Mouse (Mus musculus) T-helper 17 cell (primary cell): ENCODE results near the gene Teddm1b.
"Not testable (repeated sequence)": the region's sequence is repeated elsewhere in the genome, so short reads cannot be mapped to it uniquely, and the experiment has no call there.

Source experiments
- in situ Hi-C, 2 experiments: fragments of 300-600 bp; cut with MboI, MseI; formaldehyde crosslinking; loops; 1 replicate in 1 of 2; 2 replicates in 1 of 2; pipeline ENCODE4 v1.15.1; 2025; ENCODE audit warnings: high pct_unique_total_duplicates in 2 of 2

The Teddm1b gene

GRCm38 (mm10) chr1:153874045-153874444, at the start of gene Teddm1b:
TSS of gene Teddm1b (plus strand) at chr1:153874345.
- in situ Hi-C loops: no loop called here

DNA sequence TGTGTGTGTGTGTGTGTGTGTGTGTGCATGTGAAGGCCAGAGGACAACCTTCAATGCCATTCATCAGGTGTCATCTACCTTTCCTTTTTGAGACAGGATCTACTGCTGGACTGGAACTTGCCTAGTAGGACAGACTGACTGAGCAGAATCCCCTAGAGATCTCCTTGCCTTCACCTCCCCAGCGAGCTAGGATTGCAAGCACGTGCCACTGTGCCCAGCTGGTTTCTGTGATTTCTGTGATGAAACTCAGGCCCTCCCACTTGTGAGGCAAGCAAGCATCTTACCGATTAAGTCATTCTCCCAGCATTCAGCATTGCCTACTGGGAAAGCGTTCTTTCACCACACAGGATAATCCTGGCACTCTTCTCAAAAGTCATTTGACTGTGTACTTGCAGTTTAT, 43.4 kb upstream of the Teddm1b start:
- in situ Hi-C loops: no loop called here

GRCm38 (mm10) chr1:153836036-153836435, 38.1 kb upstream of the Teddm1b start:
- in situ Hi-C loops: no loop called here

DNA sequence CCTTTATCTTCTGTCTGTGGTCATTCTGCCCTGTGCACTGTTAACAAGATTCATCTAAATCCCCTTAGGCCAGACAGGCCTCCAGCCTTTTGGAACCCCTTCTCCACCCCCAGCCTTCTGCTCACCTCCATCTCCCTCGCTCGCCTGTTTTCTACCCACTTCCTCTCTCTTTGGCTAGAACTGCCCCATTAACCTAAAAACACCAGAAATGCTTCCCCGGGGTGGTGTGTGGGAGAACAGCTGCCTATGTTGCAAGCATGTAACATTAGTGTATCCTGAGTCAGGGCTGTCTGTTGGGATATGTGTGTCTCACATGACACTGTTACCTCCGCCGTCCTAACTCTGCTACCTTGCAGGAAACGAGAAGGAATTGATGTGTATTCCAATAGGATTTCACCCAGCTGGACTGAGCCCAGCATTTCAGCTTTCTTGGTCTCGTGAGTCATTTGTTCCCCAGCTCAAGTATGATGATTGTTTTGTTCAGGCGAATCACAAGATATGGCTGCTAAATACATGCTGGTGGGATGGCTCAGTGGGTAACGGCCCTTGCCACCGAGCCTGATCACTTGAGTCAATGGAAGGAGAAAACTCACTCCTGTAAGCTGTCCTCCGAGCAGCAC, 31.9 kb upstream of the Teddm1b start:
- in situ Hi-C loops: no loop called here

- in situ Hi-C loops: no loop called here
Measured at GRCm38 (mm10) chr1:153844042-153844441, 30.1 kb upstream of the Teddm1b start, which contains the start of gene Rgsl1. TSS of gene Rgsl1 (minus strand) at chr1:153844142.

GRCm38 (mm10) chr1:153846420-153846819, 27.7 kb upstream of the Teddm1b start:
- in situ Hi-C loops: loop anchor here (5.0 kb wide), 2 partner anchors 289 to 304 kb away; no protein-coding TSS in a partner anchor

- in situ Hi-C loops: loop anchor here (5.0 kb wide), 2 partner anchors 290 to 305 kb away; no protein-coding TSS in a partner anchor
Measured at GRCm38 (mm10) chr1:153846867-153847266, 27.3 kb upstream of the Teddm1b start.

DNA sequence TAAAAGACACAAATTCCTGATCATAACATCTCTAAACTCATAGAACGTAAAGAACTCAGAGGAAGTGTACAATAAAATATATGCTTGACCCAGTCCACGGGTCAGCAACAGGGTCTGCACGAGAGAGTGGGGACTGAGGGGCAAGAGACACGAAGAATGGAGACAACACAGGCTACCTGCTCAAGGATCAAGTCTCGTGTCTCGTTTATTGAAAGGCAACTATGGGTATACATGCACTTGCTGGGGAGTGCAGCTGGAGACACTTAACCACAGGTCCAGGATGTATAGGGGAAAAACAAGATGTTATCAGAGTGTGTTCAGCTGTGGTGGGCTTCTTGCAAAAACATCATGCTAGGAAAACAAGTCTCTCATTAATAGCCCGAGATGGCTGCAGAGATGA, 21.4 kb upstream of the Teddm1b start:
- in situ Hi-C loops: not testable (repeated sequence)

DNA sequence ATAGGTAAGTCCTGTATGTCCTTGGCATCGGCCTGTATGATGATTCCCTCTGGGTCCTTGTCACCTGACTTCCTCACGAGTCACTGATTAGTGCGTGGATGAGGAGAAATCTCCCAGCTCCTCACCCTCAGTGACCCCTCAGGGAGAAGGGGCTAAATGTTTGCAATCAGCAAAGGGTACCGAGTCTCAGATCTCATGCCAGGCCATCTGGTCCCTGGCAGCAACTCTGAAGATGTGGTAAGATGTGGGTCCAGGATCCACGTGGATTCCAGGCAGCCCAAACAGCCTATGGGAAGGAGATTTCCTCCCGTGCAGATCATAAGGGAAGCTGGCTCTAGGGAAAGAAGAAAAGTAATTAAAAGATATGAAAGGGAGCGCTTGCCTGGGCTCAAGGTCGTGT, 18.2 kb upstream of the Teddm1b start:
- in situ Hi-C loops: no loop called here

GRCm38 (mm10) chr1:153880391-153880790, 6.2 kb downstream of the Teddm1b start:
- in situ Hi-C loops: not testable (repeated sequence)

GRCm38 (mm10) chr1:153886024-153886633, 12.0 kb downstream of the Teddm1b start:
- in situ Hi-C loops: no loop called here

- in situ Hi-C loops: loop anchor here (5.0 to 10.0 kb wide), 6 partner anchors 227 to 837 kb away; no protein-coding TSS in a partner anchor
Measured at GRCm38 (mm10) chr1:153890121-153890520, 16.0 kb downstream of the Teddm1b start.

- in situ Hi-C loops: loop anchor here (5.0 to 10.0 kb wide), 6 partner anchors 226 to 836 kb away; no protein-coding TSS in a partner anchor
Measured at GRCm38 (mm10) chr1:153891442-153891841, 17.3 kb downstream of the Teddm1b start, which contains the start of gene Teddm1a. TSS of gene Teddm1a (plus strand) at chr1:153891742.

GRCm38 (mm10) chr1:153893746-153894145, 19.6 kb downstream of the Teddm1b start:
- in situ Hi-C loops: loop anchor here (5.0 to 10.0 kb wide), 6 partner anchors 224 to 834 kb away; no protein-coding TSS in a partner anchor

DNA sequence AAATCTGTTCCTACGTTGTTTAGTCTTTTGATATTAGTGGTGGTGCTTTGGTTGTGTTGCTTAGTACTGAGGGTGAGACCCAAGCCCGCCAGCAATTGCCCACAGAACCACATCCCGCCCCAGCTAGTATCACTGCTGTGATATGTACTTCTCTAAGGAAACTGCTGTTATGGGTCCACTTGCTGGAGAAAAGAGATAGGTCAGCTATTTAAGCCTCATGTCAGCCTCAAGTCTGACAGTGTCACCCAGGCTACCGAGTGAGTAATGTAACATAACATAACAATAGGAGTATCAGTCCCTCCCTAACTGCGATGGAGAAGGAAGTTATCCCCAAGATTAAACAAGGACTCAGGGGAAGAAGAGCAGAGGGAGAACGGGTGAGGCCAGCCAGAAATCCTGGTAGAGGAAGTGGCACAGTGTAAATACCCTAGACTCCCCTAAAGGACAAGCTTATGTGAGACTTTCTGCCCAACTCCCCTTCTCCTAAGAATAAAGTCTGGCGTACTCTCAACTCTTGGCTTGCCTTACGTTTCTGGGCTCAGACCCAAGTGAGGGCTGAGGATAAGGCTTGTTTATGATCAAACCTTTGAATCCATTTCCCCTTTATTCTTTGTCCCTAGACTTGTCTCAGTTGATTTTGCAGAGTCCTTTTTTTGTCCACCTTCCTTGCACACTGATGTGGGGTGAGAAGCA, 20.2 kb downstream of the Teddm1b start:
- in situ Hi-C loops: loop anchor here (5.0 to 10.0 kb wide), 6 partner anchors 223 to 833 kb away; no protein-coding TSS in a partner anchor

DNA sequence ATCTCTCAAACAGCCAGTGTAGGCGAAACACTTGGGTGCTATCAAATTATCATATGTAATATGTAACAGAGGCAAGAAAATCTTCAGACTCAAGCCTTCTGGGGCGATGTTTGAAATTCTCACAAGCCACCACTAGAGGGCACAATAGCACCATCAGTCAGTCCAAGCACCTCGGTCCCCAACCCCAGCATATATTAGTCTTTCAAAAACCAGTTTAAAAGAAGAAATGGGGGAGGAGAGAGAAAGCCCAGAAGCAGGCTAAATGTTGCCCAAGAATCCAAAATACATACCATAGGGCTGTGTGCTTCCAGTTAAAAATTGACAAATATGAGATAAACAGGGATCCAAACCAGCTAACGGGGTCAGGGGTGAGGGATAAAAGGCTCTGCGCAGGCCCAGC, 20.8 kb downstream of the Teddm1b start:
- in situ Hi-C loops: loop anchor here (5.0 to 10.0 kb wide), 7 partner anchors 137 to 832 kb away; no protein-coding TSS in a partner anchor

DNA sequence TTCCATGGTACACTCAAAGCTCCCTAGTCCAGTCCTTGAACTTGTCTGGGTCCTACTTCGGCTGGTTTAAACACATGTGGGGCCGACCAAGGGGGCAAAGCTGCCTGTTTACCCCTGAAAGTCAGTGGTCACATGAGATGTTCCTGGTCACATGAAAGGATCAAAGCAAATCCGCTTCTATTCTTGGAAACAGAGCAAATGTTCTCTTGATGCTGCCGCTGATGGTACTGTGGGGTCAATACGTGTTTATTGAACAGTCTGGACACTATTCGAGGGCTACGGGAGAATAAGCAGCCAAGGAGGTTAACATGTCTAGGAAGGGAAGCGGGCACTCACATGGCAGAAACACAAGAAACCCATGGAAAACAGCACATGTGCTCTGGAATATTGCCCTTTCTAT, 23.1 kb downstream of the Teddm1b start:
- in situ Hi-C loops: loop anchor here in 1 of 2 experiments (5.0 to 10.0 kb wide), 2 partner anchors 135 to 828 kb away; no protein-coding TSS in a partner anchor

DNA sequence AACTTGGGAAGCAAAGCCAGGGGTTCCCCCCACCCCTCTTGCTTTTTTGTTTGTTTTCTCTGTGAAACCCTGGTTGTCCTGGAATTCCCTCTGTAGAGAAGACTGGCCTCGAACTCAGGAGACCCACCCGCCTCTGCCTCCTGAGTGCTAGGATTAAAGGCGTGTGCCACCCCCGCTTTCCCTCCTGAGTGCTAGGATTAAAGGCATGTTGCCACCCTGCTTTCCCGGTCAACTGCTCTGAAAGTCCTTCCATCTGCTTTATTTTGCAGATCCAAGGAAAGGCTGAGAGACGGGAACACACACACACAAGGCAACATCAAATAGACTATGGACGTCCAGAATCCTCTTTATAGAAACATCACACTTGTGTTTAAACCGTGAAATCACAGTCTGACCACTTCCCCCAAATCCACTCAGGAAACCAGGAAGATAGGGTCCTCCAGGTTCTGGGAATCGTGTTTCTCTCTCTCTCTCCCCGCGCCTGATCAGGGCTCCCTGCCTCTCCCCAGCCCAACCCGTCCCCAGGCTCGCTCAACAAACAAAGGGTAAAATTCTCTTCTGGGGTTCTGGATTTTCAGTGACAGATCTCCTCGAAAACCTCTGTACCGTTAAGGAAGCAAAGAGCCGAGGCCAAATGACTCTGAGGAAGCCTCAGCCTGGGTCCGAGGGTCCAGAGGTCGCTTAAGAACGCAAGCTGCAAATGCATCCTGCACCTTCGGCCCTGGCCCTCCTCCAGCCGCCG, 25.0 kb downstream of the Teddm1b start:
- in situ Hi-C loops: loop anchor here in 1 of 2 experiments (5.0 to 10.0 kb wide), 2 partner anchors 133 to 826 kb away; no protein-coding TSS in a partner anchor

- in situ Hi-C loops: loop anchor here in 1 of 2 experiments (5.0 to 10.0 kb wide), 3 partner anchors 132 to 1875 kb away; no protein-coding TSS in a partner anchor
Measured at GRCm38 (mm10) chr1:153899731-153900380, 25.7 kb downstream of the Teddm1b start, which contains the start of the genes Glul and Teddm2. TSS of gene Glul (plus strand) at chr1:153899944. TSS of gene Teddm2 (minus strand) at chr1:153900228.

GRCm38 (mm10) chr1:153900381-153900780, 26.2 kb downstream of the Teddm1b start:
- in situ Hi-C loops: loop anchor here in 1 of 2 experiments (10.0 kb wide), 1 partner anchor 1876 kb away; no protein-coding TSS in a partner anchor
